Mouse (Mus musculus) thymus, postnatal 25 days (tissue): ENCODE results near the gene Krt39.

Experiments
- DNase-seq: peaks from one replicate; pipeline ENCODE4 v3.0.0; 2022

Gene Krt39

GRCm38 (mm10) chr11:99469228-99469627 is 51.9 kb downstream of the Krt39 start:
- DNase-seq: no peak

DNA sequence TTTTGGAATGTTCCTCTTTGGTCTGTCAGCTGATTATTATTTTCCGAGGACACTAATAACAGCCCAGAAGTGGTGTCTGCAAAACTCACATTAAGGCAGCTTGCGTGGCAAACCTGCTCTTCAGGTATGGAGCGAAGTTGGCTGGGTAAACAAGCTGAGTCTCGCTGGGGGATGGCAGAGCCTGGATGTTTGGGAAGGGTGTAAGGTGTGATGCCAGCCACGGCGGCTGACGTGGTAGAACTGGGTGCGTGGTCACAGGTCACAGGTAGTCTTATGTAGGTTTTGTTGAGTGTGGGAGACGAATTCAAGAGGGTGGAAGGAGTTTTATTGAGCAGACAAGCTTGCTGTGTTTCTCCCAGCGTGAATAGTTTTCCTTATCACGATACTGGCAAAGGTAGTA is 52.6 kb downstream of the Krt39 start:
- no peak for DNase-seq

DNA sequence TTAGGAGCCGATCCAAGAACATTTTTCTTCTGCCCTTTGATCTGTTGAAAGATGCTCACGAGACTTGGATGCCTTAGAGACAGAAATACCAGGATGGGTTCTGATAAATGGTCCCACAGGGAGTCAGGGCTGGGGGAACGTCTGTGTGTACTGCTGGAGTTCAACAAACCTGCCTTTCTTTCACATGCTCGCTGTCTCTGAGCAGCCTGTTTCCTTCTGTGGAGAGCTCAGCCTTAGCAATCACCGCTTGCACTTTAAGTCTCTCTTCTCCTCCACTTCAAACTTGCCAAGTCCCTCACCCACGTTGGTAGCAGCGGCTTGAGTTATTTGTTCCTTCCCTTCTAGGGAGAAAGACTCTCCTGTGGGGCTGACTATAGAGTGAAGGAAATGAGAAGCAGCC is 54.8 kb downstream of the Krt39 start:
- DNase-seq: no peak

- DNase-seq: peak; percentile 48
These were observed 56.3 kb downstream of the Krt39 start for GRCm38 (mm10) chr11:99464836-99465235.
